Mouse (Mus musculus): ENCODE data around the gene Insig1.
A peak's percentile ranks its signal among the peaks of the same experiment; 100 is the strongest.

Insig1 gene

GRCm38 (mm10) chr5:28070828-28071455 lies at the start of gene Insig1:
Gene Insig1 (plus strand): TSS chr5:28071363.
- ATAC-seq (ENCODE audit: insufficient number of reproducible peaks, low FRiP score, low TSS enrichment): peak; percentile 78

DNA sequence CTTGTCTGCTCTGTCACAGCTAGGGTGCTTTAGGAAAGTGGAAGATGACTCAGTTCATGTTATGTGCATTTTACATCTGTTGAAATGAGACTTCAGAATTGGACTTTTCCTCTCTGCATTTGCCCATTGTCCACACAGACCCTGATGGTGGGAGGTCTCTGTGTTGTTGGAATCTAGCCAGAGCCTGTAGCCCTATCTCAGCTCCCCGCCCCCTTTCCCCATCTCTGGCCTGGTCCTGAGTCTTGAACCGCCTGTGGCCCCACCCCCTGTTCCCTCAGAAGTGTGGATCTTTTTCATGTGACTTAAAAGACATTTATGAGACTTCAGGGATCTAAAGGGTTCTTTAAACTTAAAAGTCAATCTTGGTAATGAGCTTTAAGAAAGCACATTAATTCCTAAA lies 47.7 kb upstream of the Insig1 start:
- no peak for ATAC-seq (ENCODE audit: insufficient number of reproducible peaks, low FRiP score, low TSS enrichment)

DNA sequence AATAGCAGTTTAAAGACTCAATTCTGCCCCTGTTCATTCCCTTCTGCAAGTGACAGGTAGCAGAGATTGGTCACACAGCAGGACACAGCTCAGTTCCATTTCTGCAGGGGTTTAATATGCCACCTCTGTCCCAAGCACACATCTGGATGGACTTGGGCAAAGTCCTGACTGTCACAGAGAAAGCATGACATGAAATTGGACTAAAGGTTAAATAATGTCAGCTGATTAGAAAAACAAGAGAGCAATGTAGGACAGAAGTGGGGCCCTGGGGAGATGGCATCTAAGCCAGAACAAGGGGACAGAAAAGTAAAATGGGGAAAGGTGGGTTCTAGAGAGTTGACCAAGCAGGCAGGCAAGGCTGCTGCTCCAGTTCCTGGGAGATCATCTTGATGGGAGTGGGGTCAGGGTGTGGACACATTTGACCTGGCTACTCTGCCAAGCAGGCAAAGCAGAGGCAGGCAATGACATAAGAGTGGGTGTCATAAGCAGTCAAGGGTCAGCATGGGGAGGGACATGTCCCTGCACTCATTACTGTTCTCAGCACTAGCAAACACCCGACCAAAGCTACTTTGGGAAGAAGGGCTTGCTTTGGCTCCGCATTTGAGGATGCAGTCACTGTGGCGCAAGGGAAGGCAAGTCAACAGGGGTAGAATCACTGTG lies 39.5 kb upstream of the Insig1 start:
- ATAC-seq (ENCODE audit: insufficient number of reproducible peaks, low FRiP score, low TSS enrichment): no peak

GRCm38 (mm10) chr5:28032866-28033265 lies 38.3 kb upstream of the Insig1 start:
- no peak for ATAC-seq (ENCODE audit: insufficient number of reproducible peaks, low FRiP score, low TSS enrichment)

- ATAC-seq (ENCODE audit: insufficient number of reproducible peaks, low FRiP score, low TSS enrichment): no peak
Observed at GRCm38 (mm10) chr5:28033281-28033680, 37.9 kb upstream of the Insig1 start.

DNA sequence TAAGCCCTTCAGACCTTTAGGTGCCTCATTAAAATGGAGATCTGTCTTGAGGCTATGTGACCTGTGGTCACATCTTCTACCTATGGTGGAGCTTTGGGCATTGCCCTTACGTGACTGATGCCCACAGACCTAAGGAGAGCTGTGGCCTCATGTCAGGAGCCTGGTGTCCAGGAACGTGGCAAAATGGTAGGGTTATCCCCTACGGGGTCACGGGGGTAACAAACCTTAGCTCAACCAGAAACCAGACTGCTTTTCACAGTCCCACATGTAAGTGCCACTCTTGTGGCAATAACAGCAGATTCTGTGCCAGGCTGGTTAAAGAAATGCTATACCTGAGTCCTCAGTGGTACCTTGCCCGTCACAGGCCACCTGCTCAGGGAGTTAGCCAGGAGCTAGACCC lies 37.3 kb upstream of the Insig1 start:
- ATAC-seq (ENCODE audit: insufficient number of reproducible peaks, low FRiP score, low TSS enrichment): no peak

- ATAC-seq (ENCODE audit: insufficient number of reproducible peaks, low FRiP score, low TSS enrichment): no peak
Observed at GRCm38 (mm10) chr5:28036011-28036410, 35.2 kb upstream of the Insig1 start.

DNA sequence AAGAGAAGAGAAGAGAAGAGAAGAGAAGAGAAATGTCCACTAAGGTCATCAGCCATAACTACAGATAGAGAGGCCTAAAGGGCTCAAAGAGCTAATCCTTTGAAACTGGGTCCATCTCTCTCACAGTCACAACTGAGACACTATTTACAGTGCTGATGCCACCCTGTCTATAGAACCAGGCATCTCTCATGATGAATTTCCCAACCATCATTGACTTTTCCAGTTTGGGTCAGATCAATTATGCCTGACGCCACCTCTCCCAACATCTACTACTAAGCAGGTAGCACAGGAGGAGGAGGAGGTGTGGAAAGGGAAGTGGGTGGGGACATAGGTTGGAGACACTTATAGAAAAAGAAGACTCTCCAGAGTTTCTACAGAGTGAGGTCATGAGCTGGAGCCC lies 34.6 kb upstream of the Insig1 start:
- no peak for ATAC-seq (ENCODE audit: insufficient number of reproducible peaks, low FRiP score, low TSS enrichment)

GRCm38 (mm10) chr5:28037172-28037591 lies 34.0 kb upstream of the Insig1 start:
- ATAC-seq (ENCODE audit: insufficient number of reproducible peaks, low FRiP score, low TSS enrichment): no peak

DNA sequence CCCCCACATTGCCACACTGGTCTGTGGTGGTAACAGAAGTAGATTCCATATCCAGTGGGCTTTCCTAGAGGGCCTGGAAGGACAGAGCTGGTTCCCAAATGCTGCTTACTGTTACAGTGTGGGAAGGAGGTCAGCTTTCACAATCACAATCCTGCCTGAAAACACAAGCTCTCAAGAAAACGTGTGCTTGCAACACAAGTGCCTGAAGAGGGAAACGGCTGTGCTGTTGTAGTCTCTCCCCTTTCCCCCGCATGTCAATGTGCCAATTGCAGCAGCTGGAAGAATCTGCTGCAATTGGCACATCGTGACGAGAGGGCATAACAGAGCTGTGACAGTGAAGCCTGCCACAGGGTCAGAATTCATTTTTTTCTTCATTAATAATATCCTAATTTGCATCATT lies 33.5 kb upstream of the Insig1 start:
- no peak for ATAC-seq (ENCODE audit: insufficient number of reproducible peaks, low FRiP score, low TSS enrichment)

DNA sequence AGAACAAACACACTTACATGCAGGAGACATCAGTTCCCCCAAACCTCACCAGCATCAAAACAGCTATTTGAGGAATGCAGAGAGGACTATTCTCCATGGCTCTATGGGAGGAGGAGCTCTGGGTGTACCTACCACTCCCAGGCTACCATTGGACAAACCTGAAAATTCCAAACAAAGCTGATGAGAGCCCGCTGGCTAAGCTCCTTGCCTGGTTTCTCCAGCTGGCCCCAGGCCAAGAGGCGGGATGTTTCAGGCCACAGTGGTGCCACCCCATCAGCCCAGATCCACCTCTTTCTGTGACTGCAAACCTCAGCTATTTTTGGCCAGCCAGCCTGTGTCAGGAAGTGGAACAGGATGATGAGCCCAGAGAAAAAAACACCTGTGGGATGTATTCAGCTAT lies 33.0 kb upstream of the Insig1 start:
- no peak for ATAC-seq (ENCODE audit: insufficient number of reproducible peaks, low FRiP score, low TSS enrichment)

DNA sequence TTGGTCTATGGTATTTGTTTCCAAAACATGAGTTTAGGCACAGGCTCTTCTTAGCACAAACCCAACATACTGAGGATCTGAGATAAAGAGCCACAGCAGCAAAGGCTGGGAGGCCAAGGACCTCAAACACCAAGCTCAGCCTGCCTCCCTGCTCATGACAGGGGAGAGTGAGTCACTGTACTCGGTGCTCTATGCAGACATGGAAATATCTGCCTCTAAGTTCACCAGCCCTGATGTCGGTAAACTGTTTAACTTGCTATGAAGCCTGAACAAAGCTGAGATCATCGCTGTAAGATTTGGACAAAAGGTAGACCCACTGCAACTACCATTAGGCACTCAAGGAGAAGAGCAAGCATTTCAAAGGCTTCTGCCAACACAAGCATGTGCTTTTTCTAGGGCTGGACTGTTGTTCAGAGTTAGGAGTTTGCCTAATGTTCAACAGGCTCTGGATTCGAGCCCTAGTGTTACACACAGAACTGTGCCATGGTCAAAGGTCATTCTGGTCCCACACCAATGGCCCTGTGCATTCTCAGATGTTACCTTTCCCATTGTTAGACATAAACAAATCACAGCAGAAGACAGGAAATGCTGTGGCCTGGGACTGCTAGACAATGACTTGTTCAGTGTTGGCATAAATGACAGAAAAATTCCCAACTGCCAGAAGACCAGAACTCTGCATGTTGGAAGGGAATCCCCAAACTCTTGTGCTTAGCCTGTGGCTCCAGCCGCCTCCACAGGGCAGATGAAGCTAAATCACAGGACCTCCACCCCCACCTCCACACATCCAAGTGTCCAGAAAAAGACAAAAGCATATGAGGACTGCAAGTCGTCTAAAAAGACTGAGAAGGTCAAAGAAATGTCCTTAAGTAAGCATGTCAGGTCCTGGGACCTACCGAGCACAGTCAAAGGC lies 31.2 kb upstream of the Insig1 start:
- ATAC-seq (ENCODE audit: insufficient number of reproducible peaks, low FRiP score, low TSS enrichment): no peak

GRCm38 (mm10) chr5:28040726-28041125 lies 30.4 kb upstream of the Insig1 start:
- no peak for ATAC-seq (ENCODE audit: insufficient number of reproducible peaks, low FRiP score, low TSS enrichment)

DNA sequence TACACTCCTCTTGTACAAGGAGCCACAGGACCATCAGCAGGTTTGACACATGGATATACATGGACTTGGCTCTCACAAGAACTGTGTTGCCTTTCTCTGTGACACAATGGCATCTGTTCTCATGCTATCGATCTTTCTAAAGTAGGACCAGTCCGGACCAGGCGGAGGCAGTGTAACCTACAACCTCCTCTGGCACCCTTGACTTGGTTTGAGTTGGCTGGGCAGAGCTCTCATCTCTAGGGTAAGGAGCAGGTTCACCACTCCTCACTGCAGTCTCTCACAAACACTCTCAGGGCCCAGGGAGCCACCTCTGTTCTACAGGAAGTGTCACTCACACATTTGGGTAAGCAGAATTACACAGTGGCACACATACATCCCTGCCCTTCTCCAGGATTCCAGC lies 29.1 kb upstream of the Insig1 start:
- no peak for ATAC-seq (ENCODE audit: insufficient number of reproducible peaks, low FRiP score, low TSS enrichment)

- ATAC-seq (ENCODE audit: insufficient number of reproducible peaks, low FRiP score, low TSS enrichment): no peak
Observed at GRCm38 (mm10) chr5:28042779-28043178, 28.4 kb upstream of the Insig1 start.

DNA sequence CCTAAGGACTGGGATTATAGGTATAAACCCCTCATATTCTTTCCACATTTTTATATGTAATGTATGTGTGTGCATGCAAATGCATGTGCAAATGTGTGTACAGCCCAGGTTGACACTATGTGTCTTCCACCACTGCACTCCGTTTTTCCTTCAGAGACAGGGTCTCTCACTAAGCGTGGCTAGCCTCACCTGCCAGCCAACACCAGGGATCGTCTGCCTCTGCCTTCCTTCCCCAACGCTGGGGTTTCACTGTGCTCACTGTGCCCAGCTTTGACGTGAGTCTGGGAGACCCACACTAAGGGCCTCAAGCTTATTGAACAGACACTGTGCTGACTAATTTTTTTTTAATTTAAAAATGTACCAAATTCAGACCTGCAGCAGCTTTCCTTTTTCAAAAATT lies 27.8 kb upstream of the Insig1 start:
- ATAC-seq (ENCODE audit: insufficient number of reproducible peaks, low FRiP score, low TSS enrichment): no peak

DNA sequence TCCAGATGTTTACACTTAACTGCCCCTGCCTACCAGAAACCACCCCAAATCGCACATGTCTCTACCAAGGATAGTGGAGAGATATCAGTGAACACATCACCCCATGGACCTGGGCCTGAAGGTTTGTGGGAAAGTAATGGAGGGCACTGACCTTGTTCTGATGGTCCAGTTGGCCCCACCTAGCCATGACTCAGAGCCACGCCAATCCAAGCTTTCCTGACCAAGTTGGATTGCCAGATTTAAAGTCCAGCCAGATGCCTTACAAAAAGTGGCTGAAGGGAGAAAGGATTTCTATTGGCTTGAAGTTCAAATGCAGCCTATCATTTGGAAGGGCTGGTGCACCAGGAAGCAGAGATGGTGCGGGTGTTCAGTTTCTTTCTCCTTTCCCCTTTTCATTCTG lies 24.2 kb upstream of the Insig1 start:
- no peak for ATAC-seq (ENCODE audit: insufficient number of reproducible peaks, low FRiP score, low TSS enrichment)

- ATAC-seq (ENCODE audit: insufficient number of reproducible peaks, low FRiP score, low TSS enrichment): no peak
Observed at GRCm38 (mm10) chr5:28047961-28048360, 23.2 kb upstream of the Insig1 start.

DNA sequence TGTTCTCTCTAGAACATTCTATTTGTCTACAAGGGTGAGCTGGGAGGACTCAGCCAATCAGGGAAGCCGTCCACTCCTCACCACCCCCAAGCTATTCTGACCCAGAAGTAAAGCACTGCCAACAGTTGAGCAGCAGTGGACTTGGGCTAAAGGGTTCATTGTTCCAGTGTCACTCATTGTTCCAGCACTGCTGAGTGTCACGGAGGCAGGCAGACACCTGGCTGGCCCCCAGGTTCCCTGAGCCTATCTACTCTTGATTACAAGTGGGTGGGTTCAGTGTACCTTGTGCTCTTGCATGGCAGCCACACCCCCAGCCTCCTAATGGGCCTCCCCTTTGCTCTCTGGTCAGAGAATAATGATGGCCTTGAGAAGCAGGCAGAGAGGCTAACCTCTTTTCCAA lies 15.7 kb upstream of the Insig1 start:
- no peak for ATAC-seq (ENCODE audit: insufficient number of reproducible peaks, low FRiP score, low TSS enrichment)

DNA sequence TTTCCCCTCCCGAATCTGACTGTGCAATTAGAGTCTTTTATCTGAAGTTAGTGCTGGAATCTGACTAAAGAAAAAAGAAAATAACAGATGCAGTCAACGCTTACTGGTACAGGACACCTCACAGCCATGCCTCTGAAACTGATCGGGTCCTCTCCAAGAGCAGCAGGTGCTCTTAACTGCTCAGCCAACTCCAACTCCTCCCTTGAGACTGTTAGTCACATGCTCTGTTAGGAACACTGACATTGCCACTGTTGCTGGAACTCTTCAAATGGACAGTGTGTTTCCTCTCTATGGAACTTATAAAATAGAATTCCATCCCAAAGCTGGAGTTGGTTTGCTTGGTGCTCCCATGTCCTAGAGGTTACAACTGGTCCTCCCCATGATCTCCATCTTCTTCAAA lies 14.3 kb upstream of the Insig1 start:
- no peak for ATAC-seq (ENCODE audit: insufficient number of reproducible peaks, low FRiP score, low TSS enrichment)

GRCm38 (mm10) chr5:28060506-28060905 lies 10.7 kb upstream of the Insig1 start:
- no peak for ATAC-seq (ENCODE audit: insufficient number of reproducible peaks, low FRiP score, low TSS enrichment)

Measured in cerebellum, adult (tissue).